Mouse (Mus musculus): Measurements from ENCODE around the gene Tmem231. TPM values are rescaled to one million over a fixed set of nuclear protein-coding genes. Genes with fewer than 3 reads are reported as not detected.

Gene Tmem231
- total RNA-seq, 2 experiments from 2014 or later = 0.86 to 1.1 TPM

GRCm38 (mm10) chr8:111911572-111911971, 22.1 kb downstream of the Tmem231 start:
- DNase-seq = no peak
- intact Hi-C loops (cut with DNase I) = no loop called here

- intact Hi-C loops (cut with DNase I) = no loop called here
- no peak for DNase-seq
These were observed 23.8 kb downstream of the Tmem231 start, which contains the start of gene Chst5 for GRCm38 (mm10) chr8:111909621-111910450. TSS of gene Chst5 (minus strand) at chr8:111910447.

DNA sequence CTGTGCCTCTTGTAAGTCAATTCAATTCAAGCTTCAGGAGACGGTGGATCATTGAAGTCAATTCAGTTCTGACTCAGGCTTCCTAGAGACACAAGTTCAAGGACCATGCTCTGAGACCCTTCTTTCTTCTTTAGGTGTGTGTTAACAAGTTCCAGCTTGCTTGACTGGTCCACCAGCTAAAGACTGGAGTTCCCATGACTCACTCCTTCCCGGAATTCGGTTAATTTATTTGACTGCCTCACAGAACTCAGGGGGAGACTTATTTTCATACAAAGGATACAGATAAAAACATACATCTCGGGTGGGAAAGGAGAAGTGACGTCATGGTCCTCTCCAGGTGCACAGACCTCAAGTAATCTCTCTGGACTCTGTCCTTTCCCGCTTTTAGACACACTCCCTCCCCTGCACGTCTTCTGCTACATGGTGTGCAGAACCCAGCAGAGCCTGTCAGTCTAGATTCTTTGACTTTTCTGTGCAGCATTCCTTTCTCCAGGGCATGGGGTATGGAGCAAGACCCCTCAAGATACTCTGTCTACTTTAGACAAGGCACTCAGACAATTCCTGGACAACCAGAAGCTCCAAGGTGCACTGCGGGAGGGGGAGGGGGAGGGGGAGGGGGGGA, 28.1 kb downstream of the Tmem231 start:
- intact Hi-C loops (cut with DNase I) = no loop called here
- DNase-seq = no peak

GRCm38 (mm10) chr8:111902080-111902479, 31.6 kb downstream of the Tmem231 start:
- peak; percentile 31 to 65 for DNase-seq
- intact Hi-C loops (cut with DNase I) = no loop called here

DNA sequence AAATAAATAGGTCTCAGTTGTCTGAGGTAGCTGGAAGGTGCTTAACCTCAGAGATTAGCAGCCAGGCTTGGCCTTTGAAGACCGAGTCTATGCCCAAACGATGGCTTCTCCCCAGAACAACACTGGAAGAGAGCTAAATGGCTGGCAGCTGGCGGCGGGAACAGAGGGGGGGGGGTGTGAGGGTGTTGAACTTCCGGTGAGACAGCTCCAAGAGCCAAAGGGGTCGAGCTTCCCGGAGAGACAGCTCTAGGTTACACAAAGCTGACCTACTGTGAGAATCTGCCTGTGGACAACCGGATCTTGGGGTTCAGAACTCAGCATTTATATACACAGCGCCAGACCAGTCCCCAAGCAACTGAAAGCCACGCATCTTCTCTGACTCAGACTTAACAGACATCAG, 35.1 kb downstream of the Tmem231 start:
- DNase-seq = no peak
- intact Hi-C loops (cut with DNase I) = no loop called here

- DNase-seq = no peak
- intact Hi-C loops (cut with DNase I) = no loop called here
These were observed 38.7 kb downstream of the Tmem231 start for GRCm38 (mm10) chr8:111894955-111895354.

GRCm38 (mm10) chr8:111892615-111893014, 41.1 kb downstream of the Tmem231 start:
- no peak for DNase-seq
- intact Hi-C loops (cut with DNase I) = no loop called here

DNA sequence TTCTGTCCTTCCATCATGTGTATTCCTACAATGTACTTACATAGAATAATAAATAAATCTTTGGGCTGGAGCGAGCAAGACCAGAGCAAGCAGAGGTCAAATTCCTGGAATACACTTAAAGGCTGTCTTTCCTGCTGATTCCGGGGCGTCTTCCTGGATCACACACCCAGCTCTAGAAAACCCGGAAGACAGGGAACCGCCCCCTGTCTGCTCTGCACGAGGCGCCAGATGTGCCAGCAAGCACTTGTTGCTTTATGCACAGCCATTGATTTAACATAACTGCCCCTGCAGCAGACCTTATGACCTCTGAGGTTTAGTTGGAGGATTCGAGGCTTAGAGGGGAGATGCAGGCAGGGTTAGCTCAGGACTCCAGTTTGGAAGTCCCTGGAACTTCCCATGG, 41.7 kb downstream of the Tmem231 start:
- intact Hi-C loops (cut with DNase I) = no loop called here
- DNase-seq = no peak

- intact Hi-C loops (cut with DNase I) = no loop called here
- DNase-seq = no peak
These were observed 42.8 kb downstream of the Tmem231 start for GRCm38 (mm10) chr8:111890911-111891303.

DNA sequence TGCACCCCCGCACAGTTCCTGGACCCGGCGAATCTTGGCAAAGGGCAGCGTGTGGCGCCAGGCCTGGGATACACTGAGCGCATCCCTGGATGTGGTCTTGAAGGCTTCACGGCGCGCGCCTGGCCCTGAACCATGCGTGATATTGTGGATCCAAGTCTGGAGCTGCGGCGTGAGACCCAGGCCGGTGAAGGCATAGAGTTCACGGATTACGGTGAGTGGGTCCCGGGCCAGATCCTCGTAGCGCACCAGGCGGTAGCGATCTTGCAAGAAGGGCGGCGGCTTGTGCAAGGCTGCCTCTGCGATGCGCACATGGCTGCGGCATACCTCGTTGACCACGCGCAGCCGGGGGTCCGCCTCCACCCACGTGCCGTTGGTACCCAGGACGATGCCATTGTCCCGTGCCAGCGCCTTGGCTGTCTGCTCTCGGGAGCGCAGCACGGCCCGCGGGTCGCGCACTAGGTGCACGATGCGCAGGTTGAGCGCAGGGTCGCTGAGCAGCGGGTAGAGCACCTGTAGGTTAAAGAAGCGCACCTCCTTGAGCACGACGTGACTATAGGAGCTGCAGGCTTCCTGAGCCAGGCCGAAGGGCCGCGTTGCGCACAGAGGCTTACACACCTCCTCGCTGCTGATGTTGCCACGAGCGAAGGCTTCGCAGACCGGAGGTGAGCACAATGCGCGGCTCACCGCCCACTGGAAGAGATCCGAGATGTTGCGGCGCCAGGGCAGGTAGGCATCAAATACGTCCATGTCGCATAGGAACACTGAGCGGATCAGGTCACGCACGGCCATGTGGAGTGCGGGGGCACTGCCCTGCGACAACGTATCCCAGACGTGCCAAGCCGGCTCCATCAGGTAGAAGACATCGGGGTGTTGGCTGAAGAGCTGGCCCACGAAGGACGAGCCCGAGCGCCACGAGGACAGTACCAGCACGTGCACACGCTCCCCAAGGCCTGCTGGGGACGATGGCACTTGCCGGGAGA, 43.5 kb downstream of the Tmem231 start:
- DNase-seq = no peak
- intact Hi-C loops (cut with DNase I) = no loop called here

DNA sequence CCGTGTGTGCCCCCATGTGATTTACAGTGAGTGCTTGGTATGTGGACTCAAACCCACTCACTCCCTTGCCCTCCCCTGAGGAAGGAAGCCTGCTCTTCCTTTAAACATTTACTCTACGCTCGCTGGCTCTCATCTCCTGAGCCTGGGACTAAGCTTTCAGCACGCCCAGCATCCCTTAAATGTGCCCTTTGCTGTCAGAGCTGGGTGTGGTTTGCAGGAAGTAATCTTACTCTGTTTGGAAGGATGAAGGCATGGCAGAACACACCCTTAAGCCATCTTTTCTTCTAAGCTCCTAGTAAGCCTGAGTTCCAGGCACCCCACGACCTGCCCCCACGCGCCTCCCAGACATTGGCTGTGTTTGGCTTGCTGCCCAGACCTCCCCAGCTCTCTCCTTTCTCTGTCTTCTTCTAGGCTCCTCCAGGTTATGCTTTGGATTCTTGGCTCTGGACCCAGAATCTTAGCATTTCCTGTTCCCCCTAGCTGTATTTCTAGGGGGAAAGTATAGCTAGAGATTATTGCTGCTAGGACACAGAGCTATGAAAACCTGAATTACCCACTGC, 45.5 kb downstream of the Tmem231 start:
- intact Hi-C loops (cut with DNase I) = no loop called here
- DNase-seq = no peak

DNA sequence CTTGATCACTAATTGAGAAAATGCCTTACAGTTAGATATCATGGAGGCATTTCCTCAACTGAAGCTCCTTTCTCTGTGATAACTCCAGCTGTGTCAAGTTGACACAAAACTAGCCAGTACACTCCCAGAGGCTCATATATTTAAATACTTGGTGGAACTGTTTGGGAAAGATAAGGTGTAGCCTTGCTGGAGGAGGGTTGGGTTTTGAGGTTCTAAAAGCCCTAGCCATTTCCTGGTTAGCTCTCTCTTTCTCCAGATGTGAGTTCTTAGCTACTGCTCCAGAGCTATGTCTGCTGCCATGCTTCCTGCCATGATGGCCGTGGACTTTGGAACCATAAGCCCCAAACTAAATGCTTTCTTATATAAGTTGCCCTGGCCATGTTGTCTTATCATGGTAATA, 46.2 kb downstream of the Tmem231 start:
- DNase-seq = no peak
- intact Hi-C loops (cut with DNase I) = no loop called here

DNA sequence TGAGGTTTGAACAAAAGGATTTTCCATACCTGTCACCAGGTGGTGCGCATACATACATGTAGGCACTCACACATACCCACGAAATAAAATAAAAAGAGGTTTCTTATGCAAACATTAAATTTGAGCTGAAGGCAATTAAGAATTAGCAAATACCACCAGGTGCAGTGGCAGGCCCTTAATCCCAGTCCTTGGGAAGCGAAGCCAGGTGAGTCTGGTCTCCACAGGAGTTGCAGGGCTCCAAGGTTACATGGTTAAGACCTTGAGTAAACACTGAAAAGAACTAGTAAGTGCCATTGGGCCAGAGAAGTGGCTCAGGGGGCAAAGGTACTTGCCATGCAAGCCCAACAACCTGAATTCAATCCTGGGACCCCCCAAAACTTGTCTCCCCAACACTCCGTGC, 50.1 kb downstream of the Tmem231 start:
- no peak for DNase-seq
- intact Hi-C loops (cut with DNase I) = loop anchor here (5.0 kb wide), 1 partner anchor 104 kb away; no protein-coding TSS in a partner anchor

DNA sequence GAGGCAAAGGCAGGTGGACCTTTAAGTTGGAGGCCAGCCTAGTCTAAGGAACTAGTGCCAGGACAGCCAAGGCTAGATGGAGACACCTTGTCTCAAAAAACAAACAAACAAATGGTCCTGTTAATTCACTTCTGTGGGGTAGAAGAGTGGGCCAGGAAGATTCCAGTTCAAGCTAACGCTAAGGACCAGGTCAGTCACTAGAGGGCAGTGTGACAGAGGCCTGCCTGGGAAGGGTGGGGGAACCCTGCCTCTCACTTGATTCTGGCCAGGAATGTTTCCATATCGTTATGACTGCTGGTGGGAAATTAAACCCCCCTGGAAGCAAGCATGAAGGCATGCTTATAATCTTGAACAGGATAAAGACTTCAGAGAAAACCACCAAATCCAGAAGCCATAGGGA, 52.1 kb downstream of the Tmem231 start:
- intact Hi-C loops (cut with DNase I) = loop anchor here (2.0 to 5.0 kb wide), 2 partner anchors 41 to 106 kb away; no protein-coding TSS in a partner anchor
- DNase-seq = peak in 1 of 2 experiments; percentile 51

DNA sequence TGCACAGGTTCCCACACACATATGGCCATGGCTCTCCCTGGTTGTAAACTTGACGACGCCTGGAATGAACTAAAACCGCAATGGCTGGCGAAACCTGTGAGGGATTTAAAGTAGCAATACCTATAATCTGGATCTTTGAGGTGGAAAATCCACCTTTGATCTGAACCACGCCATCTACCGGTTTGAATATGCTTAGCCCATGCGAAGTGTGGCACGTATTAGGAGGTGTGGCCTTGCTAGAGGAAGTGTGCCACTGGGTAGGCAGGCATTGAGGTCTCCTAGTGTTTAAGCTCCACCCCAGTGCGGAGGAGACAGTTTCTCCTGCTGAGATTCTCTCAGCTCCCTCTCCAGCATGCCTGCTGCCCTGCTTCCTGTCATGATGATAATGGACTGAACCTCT, 56.0 kb downstream of the Tmem231 start:
- DNase-seq = no peak
- intact Hi-C loops (cut with DNase I) = no loop called here

DNA sequence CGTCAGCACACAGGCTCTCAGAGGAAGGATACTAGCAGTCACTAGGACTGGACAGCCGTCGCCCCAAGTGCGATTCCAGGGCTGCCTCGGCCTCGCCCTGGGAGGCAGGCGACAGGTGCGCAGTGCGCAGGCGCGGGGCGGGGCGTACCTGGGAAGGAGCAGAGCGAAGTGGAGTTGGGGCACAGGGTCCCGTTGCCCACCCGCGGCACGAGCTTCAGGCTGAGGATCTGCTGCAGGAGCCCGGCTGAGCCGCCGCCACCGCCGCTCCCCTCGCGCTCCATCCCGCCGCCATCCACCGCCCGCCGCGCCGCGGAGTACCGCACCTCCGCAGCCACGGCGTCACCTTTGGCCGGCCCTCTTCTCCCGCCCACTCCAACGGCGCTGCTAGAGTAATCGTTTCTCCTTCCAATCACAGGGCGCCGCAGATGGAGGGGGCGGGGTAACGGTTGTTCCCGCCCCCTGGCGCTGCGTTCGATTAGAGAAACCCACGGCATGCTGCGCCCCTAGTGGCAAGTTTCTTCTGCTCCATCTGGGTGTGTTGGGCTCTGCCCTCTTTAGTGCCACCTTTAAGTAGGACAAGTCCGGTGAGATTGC, 57.2 kb downstream of the Tmem231 start, which contains the start of gene Tmem170:
Tmem170 (minus strand) TSS at position 396 of the 594 bp plus-strand sequence.
- DNase-seq = peak; percentile 96 to 97
- intact Hi-C loops (cut with DNase I) = no loop called here

- DNase-seq = no peak
- intact Hi-C loops (cut with DNase I) = no loop called here
These were observed 57.9 kb downstream of the Tmem231 start for GRCm38 (mm10) chr8:111875758-111876157.

DNA sequence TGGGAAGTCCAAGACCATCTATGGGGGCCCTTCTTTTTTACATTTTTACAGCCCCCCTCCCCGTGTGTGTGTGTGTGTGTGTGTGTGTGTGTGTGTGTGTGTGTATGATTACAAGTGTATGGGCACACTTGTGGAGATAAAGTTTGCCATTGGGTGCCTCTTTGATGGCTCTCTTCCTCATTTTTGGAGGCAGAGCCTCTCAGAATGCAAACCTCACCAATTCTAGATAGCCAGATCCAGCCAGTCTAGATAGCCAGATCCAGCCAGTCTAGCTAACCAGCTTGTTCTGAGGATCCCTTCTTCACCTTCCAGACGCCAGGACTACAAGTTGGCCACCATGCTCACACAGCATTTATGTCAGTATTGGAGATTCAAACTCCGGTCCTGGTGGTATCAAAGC, 62.4 kb downstream of the Tmem231 start:
- no peak for DNase-seq
- intact Hi-C loops (cut with DNase I) = no loop called here

DNA sequence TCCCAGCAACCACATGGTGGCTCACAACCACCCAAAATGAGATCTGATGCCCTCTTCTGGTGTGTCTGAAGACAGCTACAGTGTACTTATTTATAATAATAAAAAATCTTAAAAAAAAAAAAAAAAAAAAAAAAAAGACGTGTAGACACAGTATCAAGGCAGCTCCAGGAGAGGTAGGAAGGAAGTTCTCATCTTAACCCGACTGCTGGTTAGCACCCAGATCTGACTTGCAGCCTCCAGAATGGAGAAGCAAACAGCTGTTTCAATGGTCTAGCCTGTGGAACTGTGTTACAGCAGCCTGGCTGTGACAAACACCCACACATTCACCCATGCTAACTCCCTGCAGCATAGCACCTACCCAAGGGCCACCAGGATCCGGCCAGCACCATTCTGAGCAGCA, 63.3 kb downstream of the Tmem231 start:
- intact Hi-C loops (cut with DNase I) = no loop called here
- DNase-seq = no peak

- intact Hi-C loops (cut with DNase I) = no loop called here
These were observed 65.0 kb downstream of the Tmem231 start for GRCm38 (mm10) chr8:111868664-111869063.

More at GRCm38 (mm10) chr8:111868664-111869063, 65.0 kb downstream of the Tmem231 start:
- DNase-seq = no peak

Data from gastrocnemius, postnatal 36 days (tissue).